Mouse (Mus musculus) left cerebral cortex, adult 18-20 months (tissue): ENCODE data around the gene Kif13a. TPM values are rescaled to one million over a fixed set of nuclear protein-coding genes. Genes with fewer than 3 reads are reported as not detected.
A peak's percentile ranks its signal among the peaks of the same experiment; 100 is the strongest.

ENCODE experiments used
- DNase-seq, 2 experiments: peaks; one replicate each; pipeline ENCODE4 v3.0.0; 2021 to 2022; ENCODE audit warnings: low spot score in 2 of 2, mixed read lengths in 1 of 2
- long read RNA-seq, 2 experiments: library from polyadenylated mRNA; stranded (forward); transcript quantifications; one replicate each; pipeline ENCODE4 v2.0.0; 2021
- total RNA-seq, 2 experiments: library from RNA; stranded (reverse); gene quantifications; 2 replicates each; pipeline ENCODE4 v1.2.3; 2021

Gene Kif13a
- 10 to 100 TPM; 20.2 to 24.2 TPM for total RNA-seq
- long read RNA-seq, experiment 1, partial matches to known transcripts: 7 of 10 reads
- long read RNA-seq, experiment 1, other reads (novel, unspliced or antisense): 3 of 10 reads
- long read RNA-seq, experiment 2, partial matches to known transcripts: 0 of 1 reads
- long read RNA-seq, experiment 2, other reads (novel, unspliced or antisense): 1 of 1 reads

DNA sequence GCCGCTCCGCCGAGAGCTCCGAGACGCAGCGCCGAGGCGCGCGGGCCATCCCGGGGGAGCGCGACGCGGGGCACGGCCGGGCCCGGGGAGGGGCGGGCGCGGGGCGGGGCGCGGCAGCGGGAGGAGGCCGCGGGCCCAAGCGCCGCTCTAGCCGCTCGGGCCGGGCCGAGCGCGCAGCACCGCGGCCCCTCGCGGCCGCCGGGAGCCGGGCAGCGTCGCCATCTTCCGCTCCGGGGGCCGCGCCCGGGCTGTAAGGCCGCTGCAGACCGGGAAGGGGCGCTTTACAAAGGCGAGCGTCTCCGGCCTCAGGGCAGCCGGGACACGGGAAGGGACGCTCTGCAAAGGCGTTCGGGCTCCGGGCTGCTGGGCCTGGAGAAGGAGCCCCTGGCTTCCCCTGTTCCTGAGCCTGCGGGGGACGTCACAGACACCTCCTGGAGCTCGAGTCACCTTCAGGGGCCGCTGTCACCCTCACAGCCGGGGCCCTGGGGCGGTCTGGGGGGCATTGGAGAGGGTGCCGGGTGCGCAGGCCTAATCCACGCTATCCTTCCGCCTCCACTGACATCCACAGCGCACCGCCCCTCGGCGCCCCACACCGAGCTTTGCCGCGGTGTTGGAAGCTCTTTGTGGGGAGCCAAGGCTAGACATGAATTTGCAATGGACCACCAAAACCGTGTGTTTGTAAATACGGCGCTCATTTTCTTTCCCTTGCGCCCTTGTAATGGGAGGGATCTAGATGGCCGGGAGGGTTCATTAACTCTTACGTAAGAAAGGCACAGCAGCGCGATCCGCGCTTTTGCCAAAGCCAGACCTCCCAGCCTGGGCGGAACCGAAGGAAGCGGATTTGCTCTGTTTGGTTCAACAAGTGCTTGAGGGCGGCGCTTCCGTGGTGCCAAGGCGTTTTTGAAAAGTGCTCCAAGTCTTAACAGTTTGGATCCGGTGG lies at the start of gene Kif13a:
Gene Kif13a, minus strand, starts transcription at position 149 of the 940 bp plus-strand sequence.
- DNase-seq: peak; percentile 80 to 88

GRCm38 (mm10) chr13:46976532-46976931 lies 46.9 kb upstream of the Kif13a start:
- no peak for DNase-seq

GRCm38 (mm10) chr13:46975930-46976329 lies 46.3 kb upstream of the Kif13a start:
- DNase-seq: no peak

DNA sequence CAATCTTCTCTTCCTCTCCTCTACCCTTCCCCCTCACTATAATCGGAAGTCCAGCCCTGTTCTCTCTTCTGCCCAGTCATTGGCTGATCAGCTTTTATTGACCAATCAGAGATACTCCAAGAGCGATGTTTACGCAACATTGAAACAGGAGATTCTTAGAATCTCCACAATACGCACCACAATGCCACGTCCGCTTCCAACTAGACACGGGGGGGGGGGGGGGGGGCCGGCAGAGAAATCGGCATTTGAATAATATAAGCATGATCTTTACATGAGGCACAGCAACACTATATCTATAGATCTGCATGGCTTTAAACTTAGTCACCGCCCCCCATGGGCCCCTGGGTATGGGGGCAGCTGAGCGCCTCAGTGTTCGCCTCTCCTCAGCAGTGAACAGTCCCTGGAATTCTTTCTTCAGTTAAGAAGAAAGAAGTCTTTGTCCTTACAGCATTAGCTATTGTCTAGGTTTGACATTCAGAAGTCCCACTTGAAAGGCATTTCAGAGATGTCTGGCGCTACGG lies 45.4 kb upstream of the Kif13a start:
- no peak for DNase-seq

GRCm38 (mm10) chr13:46970286-46970945 lies 40.7 kb upstream of the Kif13a start:
- no peak for DNase-seq

- DNase-seq: no peak
These were observed 39.0 kb upstream of the Kif13a start for GRCm38 (mm10) chr13:46968626-46969025.

DNA sequence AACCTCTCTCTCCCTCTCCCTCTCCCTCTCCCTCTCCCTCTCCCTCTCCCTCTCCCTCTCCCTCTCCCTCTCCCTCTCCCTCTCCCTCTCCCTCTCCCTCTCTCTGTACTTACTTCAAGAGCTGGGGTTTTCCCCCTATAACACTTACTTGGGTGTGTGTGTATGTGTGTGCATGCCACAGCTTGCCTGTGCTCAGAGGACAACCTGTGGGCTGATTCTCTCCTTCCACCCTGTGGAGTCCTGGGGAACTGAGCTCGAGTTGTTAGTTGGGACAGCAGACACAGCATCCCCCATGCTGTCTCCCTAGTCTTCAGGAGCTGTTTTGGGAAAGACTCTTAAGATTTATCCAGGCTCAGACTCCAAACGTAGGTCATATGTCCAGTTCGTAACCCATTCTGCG lies 37.6 kb upstream of the Kif13a start:
- DNase-seq: no peak

GRCm38 (mm10) chr13:46960878-46961474 lies 31.3 kb upstream of the Kif13a start:
- no peak for DNase-seq

DNA sequence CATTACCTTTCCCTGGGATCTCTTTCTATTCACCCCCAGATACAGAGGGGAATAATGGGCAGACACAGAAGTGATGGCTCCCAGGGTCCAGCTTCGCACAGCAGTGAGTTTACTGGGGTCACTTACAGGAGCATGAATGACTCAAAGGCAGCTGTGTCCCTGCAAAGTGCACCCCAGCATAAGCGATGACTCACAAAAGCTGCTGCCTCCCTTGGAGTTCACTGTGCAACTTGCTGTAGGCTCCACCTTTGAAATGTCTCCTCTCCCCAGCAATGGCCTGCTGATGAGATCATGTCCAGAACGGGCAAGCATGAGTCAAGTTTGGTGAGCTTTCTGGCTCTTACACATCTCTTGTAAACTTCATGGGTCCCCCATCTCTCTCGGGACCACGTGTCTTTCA lies 29.5 kb upstream of the Kif13a start:
- no peak for DNase-seq

DNA sequence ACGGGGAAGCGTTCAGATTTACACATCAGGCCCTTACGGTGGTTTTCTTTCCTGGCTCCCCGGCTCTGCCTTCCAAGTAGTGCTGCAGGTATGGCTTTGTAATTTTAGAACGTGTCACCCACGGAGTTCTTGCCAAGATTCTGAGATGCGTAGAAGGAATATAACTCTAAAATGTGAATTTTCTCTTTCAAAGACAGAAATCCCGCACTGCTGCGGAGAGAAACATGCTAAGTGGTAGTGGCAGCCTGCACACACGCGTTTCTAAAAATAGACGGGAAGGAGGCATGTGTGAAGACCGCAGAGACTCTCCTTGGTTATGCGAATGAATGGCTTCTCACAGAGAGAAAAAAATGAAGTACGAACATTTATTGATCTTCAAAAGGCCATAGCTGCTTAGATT lies 21.5 kb upstream of the Kif13a start:
- DNase-seq: peak in 1 of 2 experiments; percentile 10

DNA sequence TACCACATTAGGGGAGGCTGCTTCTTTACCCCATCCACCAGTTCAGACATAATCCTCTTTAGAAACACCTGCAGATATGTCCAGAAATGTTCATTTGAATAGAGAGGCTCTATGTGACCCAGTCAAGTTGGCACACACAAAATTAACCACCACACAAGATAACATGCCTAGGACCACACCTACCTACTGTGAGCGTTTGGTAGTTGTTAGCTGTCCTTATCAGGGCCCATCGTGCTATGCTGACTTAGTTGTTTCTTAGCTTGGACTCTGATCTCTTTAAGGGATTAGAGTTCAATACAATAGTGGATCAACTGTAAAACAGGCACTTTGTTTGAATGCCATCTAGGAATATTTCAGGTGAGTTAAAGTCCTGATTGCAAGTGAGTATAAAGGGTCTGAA lies 20.1 kb upstream of the Kif13a start:
- DNase-seq: no peak

DNA sequence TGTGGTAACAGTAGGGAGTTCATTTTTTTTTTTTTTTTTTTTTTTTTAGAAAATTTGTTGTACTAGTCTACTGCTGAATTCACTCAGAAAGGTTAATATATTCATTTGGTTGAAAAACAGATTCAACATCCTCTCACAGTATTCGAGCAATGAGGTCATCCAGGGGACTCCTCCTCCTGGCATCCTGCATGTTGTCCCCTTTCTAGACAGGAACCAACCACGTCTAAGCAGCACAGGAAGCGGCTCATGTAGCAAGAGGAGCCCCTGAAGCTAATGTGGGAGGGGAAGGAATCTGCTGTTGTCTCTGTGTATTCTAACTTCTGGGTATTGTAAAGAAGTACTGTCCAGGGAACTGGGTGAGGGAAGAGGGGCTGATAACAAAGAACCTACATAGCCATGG lies 18.4 kb upstream of the Kif13a start:
- no peak for DNase-seq

DNA sequence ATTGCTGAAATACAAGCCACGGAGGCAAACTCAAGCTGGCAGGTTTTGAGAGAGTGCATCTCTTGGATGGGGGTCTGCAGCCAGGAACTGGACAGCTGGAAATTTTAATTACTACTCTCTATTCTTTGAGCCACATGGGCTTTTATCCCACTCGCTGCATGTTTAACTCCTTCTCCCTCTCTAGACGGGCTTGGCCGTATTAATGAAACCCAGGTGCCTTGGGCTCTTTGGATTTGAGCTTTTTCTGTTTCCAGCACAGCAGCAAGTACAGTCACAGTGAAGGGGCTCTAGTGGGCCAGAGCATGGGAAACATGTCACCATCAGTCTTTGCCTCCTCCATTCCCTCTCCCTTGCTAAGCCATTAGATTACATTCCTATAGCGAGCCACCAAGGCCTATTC lies 16.4 kb upstream of the Kif13a start:
- no peak for DNase-seq

- DNase-seq: no peak
These were observed 15.6 kb upstream of the Kif13a start for GRCm38 (mm10) chr13:46945256-46945655.

DNA sequence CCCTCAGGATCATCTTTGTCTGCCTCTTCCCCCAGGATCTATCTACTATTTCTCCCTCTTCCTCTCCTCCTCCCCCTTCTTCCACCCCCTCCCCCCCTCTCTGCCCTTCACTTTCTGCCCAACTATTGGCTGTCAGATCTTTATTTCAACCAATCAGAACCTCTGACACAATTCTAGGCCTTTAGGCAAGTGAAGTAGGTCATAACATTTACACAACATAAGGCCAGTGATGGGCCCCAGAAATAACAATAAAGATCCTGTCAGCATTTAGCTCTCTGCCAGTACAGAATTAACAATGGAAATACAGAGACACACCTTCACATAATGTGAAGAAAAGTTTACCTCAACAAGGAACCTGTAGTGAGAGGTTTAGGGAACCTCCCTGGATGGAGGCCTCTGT lies 13.6 kb upstream of the Kif13a start:
- DNase-seq: no peak

DNA sequence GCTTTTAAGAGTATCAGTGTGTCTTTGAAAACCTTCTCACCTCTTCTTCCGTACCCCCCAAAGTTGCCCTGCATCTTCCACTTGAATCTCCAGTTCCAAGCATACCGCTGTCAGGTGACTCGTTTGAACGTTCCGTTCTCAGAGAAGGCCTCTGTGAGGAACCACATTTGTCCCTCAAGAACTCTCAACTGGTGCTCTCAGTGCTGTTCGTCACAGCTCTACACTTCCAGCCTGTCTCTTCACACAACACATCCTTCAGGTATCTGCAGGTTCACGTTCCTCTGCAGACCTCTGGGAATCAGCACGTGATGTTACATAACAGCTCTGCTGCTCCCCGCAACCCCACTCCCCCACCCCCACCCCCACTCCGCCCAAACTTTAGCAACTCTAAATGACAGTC lies 4.4 kb upstream of the Kif13a start:
- DNase-seq: no peak

- DNase-seq: no peak
These were observed 3.2 kb upstream of the Kif13a start for GRCm38 (mm10) chr13:46932846-46933245.

GRCm38 (mm10) chr13:46932049-46932448 lies 2.4 kb upstream of the Kif13a start:
- DNase-seq: no peak

DNA sequence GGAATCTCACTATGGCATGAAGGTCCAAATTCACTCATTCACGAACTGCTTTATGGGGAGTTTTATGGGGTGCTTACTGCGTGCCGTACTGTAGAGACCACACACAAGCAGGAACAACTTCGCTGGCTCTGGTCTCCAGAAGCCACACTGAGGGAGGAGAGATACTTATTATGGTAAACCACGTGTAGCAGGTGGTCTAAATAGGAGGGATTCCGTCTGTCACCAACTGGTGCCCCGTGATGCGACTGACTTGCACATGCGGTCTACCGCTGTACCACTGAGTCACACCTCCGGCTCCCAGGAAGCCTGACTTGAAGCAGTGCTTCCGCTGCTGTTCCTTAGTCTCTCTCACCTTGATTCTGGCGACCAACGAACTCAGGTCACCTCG lies 986 bp upstream of the Kif13a start:
- peak; percentile 7 to 9 for DNase-seq

GRCm38 (mm10) chr13:46928961-46929691 lies 541 bp downstream of the Kif13a start:
- peak; percentile 29 to 47 for DNase-seq

GRCm38 (mm10) chr13:46928404-46928803 lies 1.3 kb downstream of the Kif13a start:
- DNase-seq: no peak
